Mouse (Mus musculus) neutrophil, adult 5-6 weeks (primary cell): ENCODE measurements around the gene Lrit2. TPM values are rescaled to one million over a fixed set of nuclear protein-coding genes. Genes with fewer than 3 reads are reported as not detected.

Source experiments
- ATAC-seq: fragments of 151-379, 151-347 bp; 2 replicates; pipeline ENCODE4 v1.8.0; 2017; ENCODE audit warnings: mild to moderate bottlenecking, moderate TSS enrichment; ENCODE audit not compliant: insufficient number of reproducible peaks, poor library complexity, low FRiP score, severe bottlenecking; ENCODE audit errors: extremely low read depth
- total RNA-seq: library from RNA; stranded (forward); fragments of 200-1000 nt; gene quantifications from 2 replicates; pipeline ENCODE4 v1.2.3, GENCODE M21; 2017

Gene Lrit2
- total RNA-seq, 1 experiment from 2014 or later: not detected

DNA sequence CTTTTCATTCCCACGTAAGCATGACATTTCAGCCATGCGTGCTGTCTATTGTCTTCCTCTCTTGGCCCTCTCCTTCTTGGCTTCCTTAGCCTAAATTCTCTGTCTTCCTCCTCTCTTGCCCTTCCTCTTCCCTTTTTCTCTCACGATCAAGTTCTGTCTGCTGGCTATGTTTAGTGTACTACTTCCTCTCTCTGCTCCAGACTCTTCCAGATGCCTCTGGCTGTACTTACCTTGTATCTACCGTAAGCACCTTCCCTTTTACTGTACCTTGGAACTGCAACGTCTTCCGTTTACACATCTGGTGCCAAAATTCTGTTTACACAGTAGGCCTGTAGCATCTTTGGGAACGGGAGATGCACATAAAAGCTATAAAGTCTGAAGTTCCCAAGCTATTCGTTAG is 41.7 kb downstream of the Lrit2 start:
- ATAC-seq: no peak

DNA sequence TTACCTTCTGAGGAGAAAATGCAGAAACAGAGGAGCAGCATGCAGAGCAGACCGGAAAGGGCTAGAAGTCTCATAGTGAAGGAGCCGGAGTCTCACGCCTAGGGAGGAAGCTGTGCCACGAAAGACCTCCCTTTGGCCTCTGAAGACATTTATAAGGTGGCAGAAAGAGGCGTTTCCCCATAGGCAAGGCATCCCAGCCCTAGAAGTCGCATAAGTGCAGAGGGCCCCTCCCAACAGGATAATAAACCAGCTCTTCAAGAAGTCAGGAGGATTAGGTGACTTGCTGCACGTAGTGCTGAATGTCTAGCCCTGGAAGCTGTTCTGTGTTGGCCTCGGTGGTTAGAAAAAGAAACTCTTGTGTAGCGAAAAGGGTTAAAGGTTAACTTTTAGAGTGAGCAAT is 42.2 kb downstream of the Lrit2 start:
- ATAC-seq: no peak

DNA sequence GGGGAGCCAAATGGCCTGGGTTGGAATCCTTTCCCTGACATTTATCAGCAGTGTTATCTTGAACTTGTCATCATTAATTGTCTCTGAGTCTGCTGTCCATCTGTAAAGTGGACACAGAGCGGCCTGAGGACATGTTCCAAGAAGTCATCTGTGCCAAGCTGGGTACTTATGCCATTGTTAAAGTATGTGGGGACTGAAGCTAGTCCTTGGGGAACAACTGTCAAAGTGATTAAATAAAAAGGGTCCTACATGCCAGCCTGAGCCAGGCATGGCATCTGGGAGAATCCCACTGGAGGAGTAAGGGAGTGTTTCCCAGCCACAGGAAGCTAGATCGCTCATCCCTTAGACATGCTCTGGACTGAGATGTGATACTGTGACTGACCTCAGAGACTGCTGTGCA is 42.7 kb downstream of the Lrit2 start:
- no peak for ATAC-seq

DNA sequence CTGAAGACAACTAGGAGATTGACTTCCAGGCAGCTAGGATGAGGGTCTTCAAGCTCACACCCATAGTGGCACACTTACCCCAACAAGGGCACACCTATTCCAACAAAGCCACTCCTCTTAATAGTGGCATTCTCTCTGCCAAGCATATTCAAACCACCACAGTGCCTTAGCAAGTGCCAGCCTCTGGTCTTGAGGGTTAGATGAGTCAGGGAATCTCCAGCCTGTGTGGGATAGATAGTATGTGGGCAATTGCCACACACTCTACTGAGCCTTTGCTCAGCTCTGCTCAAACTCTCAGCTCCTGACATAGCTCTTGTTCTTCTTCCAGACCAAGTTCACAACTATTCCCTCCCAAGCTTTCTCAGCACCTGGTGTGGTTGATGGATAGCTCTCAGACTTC is 43.6 kb downstream of the Lrit2 start:
- no peak for ATAC-seq

DNA sequence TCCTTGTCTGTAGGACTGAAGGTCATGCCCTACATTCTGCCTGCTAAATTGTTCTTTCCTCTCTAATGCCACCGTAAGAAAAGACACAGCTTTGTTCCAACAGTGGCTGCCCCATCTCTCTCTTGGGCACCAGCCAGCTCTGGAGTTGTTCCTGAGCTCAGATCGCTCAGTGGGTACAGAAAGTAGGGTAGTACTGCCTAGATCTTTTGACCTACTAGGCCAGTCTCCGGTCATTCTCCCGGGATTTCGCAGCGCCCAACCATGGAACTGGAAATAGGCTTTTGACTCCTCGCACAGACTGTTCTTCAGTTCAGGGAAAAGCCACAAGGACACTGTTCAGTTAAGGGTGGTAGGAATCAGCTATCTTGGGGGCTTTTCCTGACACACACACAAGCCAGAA is 45.2 kb downstream of the Lrit2 start:
- ATAC-seq: no peak

DNA sequence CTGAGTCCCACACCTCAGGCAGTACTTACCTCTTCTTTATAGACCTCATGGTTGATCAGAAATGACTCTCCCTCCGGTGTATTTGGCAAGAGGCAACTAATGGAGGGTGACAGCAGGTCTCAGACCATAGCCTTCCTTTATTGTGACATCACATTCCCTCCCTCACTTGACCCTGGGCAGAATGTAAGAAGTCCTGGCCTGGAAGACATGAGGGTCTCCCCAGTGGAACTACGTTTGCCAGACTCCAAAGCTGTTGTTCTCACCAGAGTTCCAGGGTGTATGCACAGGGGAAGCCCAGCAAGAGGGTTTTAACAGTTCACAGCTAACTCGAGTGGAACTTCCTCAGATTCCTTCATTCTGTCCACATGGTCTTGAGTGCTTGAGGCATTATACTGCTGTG is 46.2 kb downstream of the Lrit2 start, which contains the start of gene 2610528A11Rik:
TSS of gene 2610528A11Rik (minus strand) at position 101 of the 400 bp plus-strand sequence.
- no peak for ATAC-seq

DNA sequence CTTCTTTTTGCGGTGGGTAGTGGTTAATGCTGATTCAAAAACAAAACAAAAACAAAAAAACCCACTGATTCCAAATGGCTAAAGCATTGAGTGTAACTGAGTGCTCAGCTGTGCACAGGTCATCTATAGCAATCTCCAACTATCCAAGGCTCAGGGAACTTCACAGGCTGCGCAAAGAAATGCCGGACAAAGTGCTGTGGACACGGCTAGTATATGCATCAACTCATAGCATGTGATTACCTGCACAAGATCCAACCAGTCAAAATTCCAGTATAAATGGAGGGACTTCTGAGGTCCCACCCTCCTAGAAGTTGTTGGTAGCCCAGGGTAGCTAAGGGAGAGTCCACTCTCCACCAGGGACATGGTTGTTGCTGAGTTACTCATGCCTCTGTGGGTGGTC is 51.5 kb downstream of the Lrit2 start:
- ATAC-seq: no peak

Other genes with a start within 250 kb of the Lrit2 start
- gene Ccser2, start 99.2 kb upstream of the Lrit2 start, total RNA-seq: 39.4 and 40.3 TPM in 2 replicates
- gene Rgr, start 19.0 kb upstream of the Lrit2 start, total RNA-seq: not detected in 2 replicates
- not detected in 2 replicates for gene Lrit1, start 13.1 kb upstream of the Lrit2 start, total RNA-seq
- not detected in 2 replicates for gene Cdhr1, start 30.4 kb downstream of the Lrit2 start, total RNA-seq
- not detected in 2 replicates for gene 2610528A11Rik, start 46.1 kb downstream of the Lrit2 start, total RNA-seq
- 100 and 114 TPM in 2 replicates for gene Ghitm, start 67.3 kb downstream of the Lrit2 start, total RNA-seq